Mouse (Mus musculus): ENCODE measurements around the gene Krt33b.

Krt33b gene

GRCm38 (mm10) chr11:100029768-100030167 is at the start of gene Krt33b:
Gene Krt33b, minus strand, starts transcription at chr11:100029868.
- DNase-seq (ENCODE audit: low read depth, low spot score), result no peak
- H3K27me3 ChIP-seq (ENCODE audit: control insufficient read depth, insufficient read depth, low read length, poor library complexity, severe bottlenecking), result no peaks in the 10 kb centered on the region

GRCm38 (mm10) chr11:100073873-100074272 is 44.2 kb upstream of the Krt33b start:
- no peaks in the 10 kb centered on the region for H3K27me3 ChIP-seq (ENCODE audit: control insufficient read depth, insufficient read depth, low read length, poor library complexity, severe bottlenecking)
- H3K36me3 ChIP-seq (ENCODE audit: control insufficient read depth, insufficient read depth, low read length, poor library complexity, severe bottlenecking), result no peaks in the 10 kb centered on the region
- DNase-seq (ENCODE audit: low read depth, low spot score), result no peak

More at GRCm38 (mm10) chr11:100029768-100030167, at the start of gene Krt33b:
- H3K36me3 ChIP-seq (ENCODE audit: control insufficient read depth, insufficient read depth, low read length, poor library complexity, severe bottlenecking), result no peaks in the 10 kb centered on the region

GRCm38 (mm10) chr11:100067293-100068036 is 37.8 kb upstream of the Krt33b start:
- Histone ChIP-seq H3K27me3 (ENCODE audit: control insufficient read depth, insufficient read depth, low read length, poor library complexity, severe bottlenecking) (no peaks in the 10 kb centered on the region), H3K36me3 (ENCODE audit: control insufficient read depth, insufficient read depth, low read length, poor library complexity, severe bottlenecking) (no peaks in the 10 kb centered on the region)
- DNase-seq (ENCODE audit: low read depth, low spot score), result no peak

DNA sequence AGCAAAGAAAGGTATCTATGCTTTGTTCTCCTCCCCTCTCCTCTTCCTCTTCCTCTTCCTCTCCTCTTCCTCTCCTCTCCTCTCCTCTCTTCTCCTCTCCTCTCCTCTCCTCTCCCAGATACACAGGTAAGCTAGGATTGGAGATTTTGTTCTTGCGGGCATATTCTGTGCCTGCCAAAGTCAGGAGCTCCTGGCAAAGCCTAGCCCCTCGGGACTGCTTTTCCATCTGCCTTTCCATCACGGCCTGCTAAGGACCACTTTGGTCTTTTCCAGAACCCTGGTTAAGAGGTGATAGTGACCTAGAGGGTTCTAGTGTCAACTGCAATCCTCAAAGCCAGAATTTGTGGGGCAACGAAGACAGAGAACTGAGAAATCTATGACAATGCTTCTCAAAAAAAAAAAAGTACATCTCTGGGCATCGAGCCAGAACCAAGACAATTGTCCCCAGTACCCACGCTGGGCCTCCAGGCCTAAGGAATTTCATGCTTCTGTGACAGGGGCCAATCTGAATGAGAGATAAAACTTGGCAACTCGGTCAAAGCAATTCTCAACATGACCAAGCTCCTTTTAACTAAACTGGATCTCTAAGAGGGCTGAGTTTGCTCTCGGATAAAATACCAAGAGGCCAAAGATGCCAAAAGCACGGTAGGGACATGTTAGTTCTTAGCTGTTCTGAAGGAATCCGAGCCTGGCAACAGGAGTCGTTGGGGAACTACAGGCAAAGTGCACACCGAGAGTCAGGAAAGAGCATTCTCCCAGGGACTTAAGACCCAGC is 36.8 kb upstream of the Krt33b start:
- DNase-seq (ENCODE audit: low read depth, low spot score), result no peak
- Histone ChIP-seq H3K36me3 (ENCODE audit: control insufficient read depth, insufficient read depth, low read length, poor library complexity, severe bottlenecking) (no peaks in the 10 kb centered on the region), H3K27me3 (ENCODE audit: control insufficient read depth, insufficient read depth, low read length, poor library complexity, severe bottlenecking) (no peaks in the 10 kb centered on the region)

DNA sequence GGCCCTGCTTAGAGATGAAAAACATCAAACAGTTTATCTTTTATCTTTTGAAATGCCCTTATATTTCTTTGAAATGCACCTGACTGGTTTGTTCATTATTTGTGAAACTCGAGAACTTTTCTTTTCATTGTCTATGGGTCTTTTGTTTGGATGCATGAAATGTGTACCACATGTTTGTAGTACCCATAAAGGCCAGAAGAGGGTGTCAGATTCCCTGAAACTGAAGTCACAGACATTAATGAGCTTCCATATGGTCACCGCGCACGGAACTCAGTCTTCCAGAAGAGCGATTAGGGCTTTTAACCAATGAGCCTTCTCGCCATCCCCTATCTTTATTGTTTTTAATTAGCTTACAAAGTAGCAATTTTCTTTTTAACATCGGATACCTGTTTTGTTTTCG is 29.2 kb upstream of the Krt33b start:
- H3K27me3 ChIP-seq (ENCODE audit: control insufficient read depth, insufficient read depth, low read length, poor library complexity, severe bottlenecking), result no peaks in the 10 kb centered on the region
- DNase-seq (ENCODE audit: low read depth, low spot score), result no peak
- H3K36me3 ChIP-seq (ENCODE audit: control insufficient read depth, insufficient read depth, low read length, poor library complexity, severe bottlenecking), result no peaks in the 10 kb centered on the region

DNA sequence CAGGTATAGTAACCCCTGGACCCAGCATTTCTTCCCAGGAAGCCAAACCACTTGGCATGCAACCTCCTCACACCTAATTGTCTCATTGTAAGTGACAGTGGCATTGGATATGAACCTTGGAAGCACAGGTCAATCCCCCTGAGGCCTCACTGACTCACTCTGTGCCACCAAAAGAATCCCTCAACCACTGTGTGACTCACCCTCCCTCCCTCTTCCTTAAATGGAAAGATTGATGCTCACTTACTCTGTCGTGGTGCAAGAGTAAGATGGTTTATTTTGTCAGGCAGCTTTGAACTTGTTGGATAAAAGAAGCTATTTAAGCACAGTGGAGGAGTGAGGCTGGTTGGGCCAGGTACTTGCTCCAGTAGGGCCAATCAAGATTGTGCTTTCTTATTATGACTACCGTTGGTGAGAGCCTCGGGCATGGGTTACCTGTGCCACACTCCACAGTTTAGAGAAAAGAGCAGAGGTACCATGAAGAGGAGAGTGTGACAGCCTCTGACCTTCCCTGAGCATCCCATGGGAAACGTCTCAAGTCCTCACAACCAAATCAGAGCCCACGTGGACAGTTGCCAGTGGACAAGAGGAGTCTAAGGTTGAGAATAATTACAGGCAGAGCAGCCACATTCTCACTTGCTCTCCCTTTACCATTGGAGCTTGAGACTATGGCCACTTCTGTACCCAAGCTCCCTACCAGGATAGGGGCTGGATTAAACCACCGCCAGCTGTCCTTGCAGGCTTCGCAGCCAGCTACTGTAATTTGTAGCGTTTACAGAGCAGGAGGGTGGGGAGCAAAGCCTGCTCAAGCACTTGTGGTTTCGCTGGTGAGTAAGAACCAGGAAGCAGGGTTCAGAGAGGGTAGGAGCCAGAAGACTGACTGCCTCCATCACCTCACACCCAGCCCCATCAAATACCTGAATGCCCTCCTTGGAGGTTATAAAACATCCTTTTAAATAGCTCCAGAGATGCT is 26.3 kb upstream of the Krt33b start:
- no peak for DNase-seq (ENCODE audit: low read depth, low spot score)
- no peaks in the 10 kb centered on the region for H3K36me3 ChIP-seq (ENCODE audit: control insufficient read depth, insufficient read depth, low read length, poor library complexity, severe bottlenecking)
- no peaks in the 10 kb centered on the region for H3K27me3 ChIP-seq (ENCODE audit: control insufficient read depth, insufficient read depth, low read length, poor library complexity, severe bottlenecking)

DNA sequence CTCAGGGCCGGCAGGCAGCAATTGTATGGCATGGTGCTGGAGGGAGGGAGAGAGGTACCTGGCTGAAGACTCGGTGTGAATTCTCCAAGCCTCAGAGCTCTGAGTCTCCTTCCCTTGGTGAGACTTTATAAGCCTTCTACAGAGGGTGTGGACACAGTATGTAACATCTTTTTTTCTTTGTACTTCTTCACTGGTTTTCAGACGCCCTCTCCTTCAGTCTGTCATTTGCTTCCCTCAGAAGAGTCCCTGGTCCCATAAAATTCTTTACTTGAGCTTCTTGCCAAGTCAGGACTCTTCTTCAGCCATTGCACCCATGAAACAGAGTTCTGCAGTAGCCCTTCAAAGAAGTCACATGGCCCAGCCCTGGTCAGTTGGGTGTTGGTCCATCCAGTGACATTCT is 20.8 kb upstream of the Krt33b start, which contains the start of gene Krt31:
Krt31 (minus strand) TSS at position 101 of the 400 bp plus-strand sequence.
- Histone ChIP-seq H3K36me3 (ENCODE audit: control insufficient read depth, insufficient read depth, low read length, poor library complexity, severe bottlenecking) (no peaks in the 10 kb centered on the region), H3K27me3 (ENCODE audit: control insufficient read depth, insufficient read depth, low read length, poor library complexity, severe bottlenecking) (no peaks in the 10 kb centered on the region)
- DNase-seq (ENCODE audit: low read depth, low spot score), result no peak

GRCm38 (mm10) chr11:100047193-100047592 is 17.5 kb upstream of the Krt33b start:
- H3K27me3 ChIP-seq (ENCODE audit: control insufficient read depth, insufficient read depth, low read length, poor library complexity, severe bottlenecking), result no peaks in the 10 kb centered on the region
- no peak for DNase-seq (ENCODE audit: low read depth, low spot score)
- H3K36me3 ChIP-seq (ENCODE audit: control insufficient read depth, insufficient read depth, low read length, poor library complexity, severe bottlenecking), result no peaks in the 10 kb centered on the region

DNA sequence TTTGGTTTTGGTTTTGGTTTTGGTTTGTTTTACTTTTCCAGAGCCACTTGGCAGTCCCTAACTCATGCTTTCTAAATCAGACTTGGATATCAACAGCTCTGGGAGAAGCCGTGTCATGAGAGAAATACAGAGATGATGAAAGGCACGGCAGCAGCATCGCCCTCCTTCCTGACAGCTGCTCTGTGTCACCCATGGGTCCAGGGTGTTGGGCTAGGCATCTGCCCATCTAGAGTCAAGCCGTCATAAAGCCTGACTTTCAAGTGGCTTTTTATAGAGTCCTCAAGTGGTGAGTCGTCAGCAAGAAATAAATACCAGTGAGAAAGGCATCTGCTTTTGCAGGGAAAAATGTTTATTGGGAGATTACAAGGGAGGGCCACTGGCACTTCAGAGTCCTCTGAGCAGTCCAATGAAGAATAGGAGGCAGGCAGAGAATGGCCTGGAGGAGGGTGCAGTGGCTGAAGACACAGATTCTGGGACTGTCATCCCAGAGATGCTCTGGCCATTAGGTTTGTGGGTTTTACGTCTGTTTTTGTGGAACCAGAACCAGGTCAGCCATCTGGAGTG is 16.7 kb upstream of the Krt33b start:
- H3K36me3 ChIP-seq (ENCODE audit: control insufficient read depth, insufficient read depth, low read length, poor library complexity, severe bottlenecking), result no peaks in the 10 kb centered on the region
- H3K27me3 ChIP-seq (ENCODE audit: control insufficient read depth, insufficient read depth, low read length, poor library complexity, severe bottlenecking), result no peaks in the 10 kb centered on the region
- DNase-seq (ENCODE audit: low read depth, low spot score), result no peak

DNA sequence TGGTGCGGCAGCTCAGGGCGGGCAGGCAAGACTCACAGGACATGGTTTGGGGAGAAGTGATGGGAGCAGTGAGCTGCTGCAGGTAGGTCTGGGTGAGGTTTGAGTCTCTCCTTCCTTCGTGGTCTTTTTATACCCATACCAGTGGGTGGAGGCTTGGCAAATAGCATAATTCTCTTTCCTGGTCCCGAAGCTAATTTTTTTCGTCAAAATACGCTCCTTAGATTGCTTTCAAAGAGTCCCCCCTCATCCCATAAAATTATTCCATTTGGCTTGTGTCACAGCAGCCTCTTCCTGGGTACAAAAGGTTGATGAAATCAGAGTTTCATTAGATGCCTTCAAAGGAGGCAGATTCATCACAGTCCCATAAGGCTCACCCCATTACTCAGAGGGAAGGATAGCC is 11.8 kb upstream of the Krt33b start, which contains the start of gene Krt34:
Krt34 (minus strand) TSS at position 101 of the 400 bp plus-strand sequence.
- H3K36me3 ChIP-seq (ENCODE audit: control insufficient read depth, insufficient read depth, low read length, poor library complexity, severe bottlenecking), result no peaks in the 10 kb centered on the region
- DNase-seq (ENCODE audit: low read depth, low spot score), result no peak
- H3K27me3 ChIP-seq (ENCODE audit: control insufficient read depth, insufficient read depth, low read length, poor library complexity, severe bottlenecking), result no peaks in the 10 kb centered on the region

GRCm38 (mm10) chr11:100021438-100021837 is 8.2 kb downstream of the Krt33b start:
- H3K36me3 ChIP-seq (ENCODE audit: control insufficient read depth, insufficient read depth, low read length, poor library complexity, severe bottlenecking), result no peaks in the 10 kb centered on the region
- H3K27me3 ChIP-seq (ENCODE audit: control insufficient read depth, insufficient read depth, low read length, poor library complexity, severe bottlenecking), result no peaks in the 10 kb centered on the region
- no peak for DNase-seq (ENCODE audit: low read depth, low spot score)

DNA sequence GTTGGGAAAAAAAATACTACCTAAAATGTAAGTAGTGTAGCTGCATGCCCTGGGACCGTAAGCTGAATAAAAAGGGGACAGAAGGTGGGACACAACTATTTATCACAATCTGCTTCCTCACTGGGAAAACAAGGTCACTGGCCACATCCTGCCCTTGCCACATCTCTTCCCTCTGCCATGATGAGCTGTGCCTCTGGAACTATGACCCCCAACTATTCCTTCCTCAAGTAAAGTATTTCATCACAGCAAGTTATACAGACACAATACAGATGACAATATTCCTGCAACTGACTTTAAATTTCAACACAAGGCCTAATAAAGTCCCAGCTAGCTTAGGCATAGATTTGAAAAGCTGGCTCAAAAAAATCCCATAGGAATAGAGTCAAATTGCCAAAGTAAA is 10.2 kb downstream of the Krt33b start:
- no peaks in the 10 kb centered on the region for H3K27me3 ChIP-seq (ENCODE audit: control insufficient read depth, insufficient read depth, low read length, poor library complexity, severe bottlenecking)
- no peaks in the 10 kb centered on the region for H3K36me3 ChIP-seq (ENCODE audit: control insufficient read depth, insufficient read depth, low read length, poor library complexity, severe bottlenecking)
- DNase-seq (ENCODE audit: low read depth, low spot score), result no peak

DNA sequence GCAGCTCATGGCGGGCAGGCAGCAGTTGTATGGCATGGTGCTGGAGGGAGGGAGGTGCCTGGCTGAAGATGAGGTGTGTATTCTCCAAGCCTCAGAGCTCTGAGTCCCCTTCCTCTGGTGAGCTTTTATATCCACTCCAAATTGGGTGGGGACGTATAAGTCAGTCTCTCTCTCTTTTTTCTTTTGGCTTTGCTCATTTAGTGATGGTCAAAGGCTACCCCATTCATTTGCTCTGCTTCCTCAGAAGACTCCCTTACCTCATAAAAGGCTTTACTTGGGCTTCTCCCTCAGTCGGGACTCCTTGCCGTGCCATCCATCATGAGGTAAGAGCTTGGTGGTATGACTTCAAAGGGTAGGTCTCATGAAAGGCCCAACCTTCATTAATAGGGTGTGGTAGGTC is 13.6 kb downstream of the Krt33b start, which contains the start of gene Krt33a:
Krt33a (minus strand) TSS at position 101 of the 400 bp plus-strand sequence.
- DNase-seq (ENCODE audit: low read depth, low spot score), result no peak
- Histone ChIP-seq H3K27me3 (ENCODE audit: control insufficient read depth, insufficient read depth, low read length, poor library complexity, severe bottlenecking) (no peaks in the 10 kb centered on the region), H3K36me3 (ENCODE audit: control insufficient read depth, insufficient read depth, low read length, poor library complexity, severe bottlenecking) (no peaks in the 10 kb centered on the region)

DNA sequence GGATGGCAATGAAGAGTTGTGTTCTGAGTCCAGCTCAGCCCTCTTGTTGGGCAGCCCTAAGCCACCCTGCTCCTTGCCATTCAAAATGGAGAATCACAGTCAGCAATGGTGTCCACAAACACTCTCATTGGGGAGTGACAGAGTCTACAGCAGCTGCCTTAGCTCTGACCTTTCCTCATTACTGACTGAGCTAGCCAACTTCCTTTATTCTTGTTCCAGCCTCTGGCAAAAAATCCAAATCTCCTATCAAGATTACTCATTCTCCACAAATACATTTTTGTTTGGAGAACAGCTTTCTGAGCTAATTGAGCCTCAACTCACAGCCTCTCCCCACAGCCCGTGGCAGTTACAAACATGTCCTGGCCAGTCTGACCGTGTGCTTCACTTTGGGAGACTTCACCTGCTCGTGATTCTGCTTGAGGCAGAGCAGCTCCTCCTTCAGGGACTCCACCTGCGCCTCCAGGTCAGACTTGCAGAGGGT is 15.9 kb downstream of the Krt33b start:
- Histone ChIP-seq H3K27me3 (ENCODE audit: control insufficient read depth, insufficient read depth, low read length, poor library complexity, severe bottlenecking) (no peaks in the 10 kb centered on the region), H3K36me3 (ENCODE audit: control insufficient read depth, insufficient read depth, low read length, poor library complexity, severe bottlenecking) (no peaks in the 10 kb centered on the region)
- no peak for DNase-seq (ENCODE audit: low read depth, low spot score)

All from splenic B cell, adult 2 months (primary cell).